In genomic region chr10:77939685-77940084, GRCm38 (mm10) we compare ENCODE assay signal across 15 mouse cellular contexts.
"Had no signal": no experiment of that assay in that cellular context is flagged by ENCODE, and none has a peak within 500 bp of the region (broad histone marks: within the 10 kb centered on the region; RNA-seq: fewer than 3 reads in every experiment).

No protein-coding gene starts in this region.

- H3K4me3 ChIP-seq: left cerebral cortex, adult 2 months; limb, embryonic 10.5 days; liver, embryonic 12.5 days; megakaryocyte, embryonic 14.5 days; midbrain, embryonic 12.5 days; neural tube, embryonic 15.5 days; stomach, embryonic 15.5 days had no signal

- H3K27ac ChIP-seq: left cerebral cortex, adult 2 months; limb, embryonic 10.5 days; liver, embryonic 12.5 days; midbrain, embryonic 12.5 days; neural tube, embryonic 15.5 days; stomach, embryonic 15.5 days had no signal

- DNase-seq: kidney, adult 11 months; kidney, postnatal 10 days; kidney, postnatal 4 days; lung, embryonic 14.5 days; lung, postnatal 10 days; lung, postnatal 4 days; thymus, adult 2 months; thymus, postnatal 36 days had no signal
